Mouse (Mus musculus) liver, embryonic 11.5 days (tissue): ENCODE measurements at regions not wholly inside any gene's neighbourhood (a gene's known extent, or its start where the extent isn't known, plus 50 kb on each side); places are given as distances from the start of the nearest gene placed in this dataset.

Source experiments
- ATAC-seq: fragments of 200-750 bp; cut with Nextera tagmentation; replicated peaks from 2 replicates; pipeline ENCODE4 v1.8.0; 2017; ENCODE audit warnings: moderate number of reproducible peaks, mild to moderate bottlenecking, moderate TSS enrichment, moderate library complexity; ENCODE audit not compliant: low FRiP score
- DNase-seq: peaks from one replicate; pipeline ENCODE4 v3.0.0-alpha.2; 2017; ENCODE audit warnings: low spot score
- H3K27ac ChIP-seq: fragments of 300-500 bp; sonication (generic); 2 replicates; pipeline ENCODE4 v1.5.1; 2014; ENCODE audit warnings: mild to moderate bottlenecking, low read depth, low read length, control low read depth
- H3K27me3 ChIP-seq: fragments of 300-500 bp; sonication (generic); replicated peaks from 2 replicates; pipeline ENCODE4 v1.6.1; 2014; ENCODE audit warnings: low read length, mixed read lengths; ENCODE audit not compliant: control insufficient read depth, insufficient read depth
- H3K36me3 ChIP-seq: fragments of 300-500 bp; sonication (generic); 2 replicates; pipeline ENCODE4 v1.6.1; 2014; ENCODE audit warnings: mild to moderate bottlenecking, low read length, moderate library complexity, mixed read lengths; ENCODE audit not compliant: control insufficient read depth, insufficient read depth
- H3K4me1 ChIP-seq: fragments of 300-500 bp; sonication (generic); replicated peaks from 2 replicates; pipeline ENCODE4 v1.6.1; 2014; ENCODE audit warnings: low read length, mixed read lengths; ENCODE audit not compliant: control insufficient read depth, insufficient read depth
- H3K4me2 ChIP-seq: fragments of 300-500 bp; sonication (generic); 2 replicates; pipeline ENCODE4 v1.6.1; 2014; ENCODE audit warnings: mild to moderate bottlenecking, control low read depth, moderate library complexity
- H3K4me3 ChIP-seq: fragments of 300-500 bp; sonication (generic); 2 replicates; pipeline ENCODE4 v1.5.1; 2014; ENCODE audit warnings: low read depth, low read length, control low read depth
- H3K9ac ChIP-seq: fragments of 300-500 bp; sonication (generic); 2 replicates; pipeline ENCODE4 v1.6.1; 2014; ENCODE audit warnings: low read depth, low read length, control low read depth
- H3K9me3 ChIP-seq: fragments of 300-500 bp; sonication (generic); 2 replicates; pipeline ENCODE4 v1.6.1; 2016; ENCODE audit warnings: low read length, inconsistent platforms, mixed read lengths; ENCODE audit not compliant: control insufficient read depth
- WGBS: fragments of 180-500 bp; shearing (Covaris S2); extraction: QIAGEN DNeasy Blood & Tissue Kit; methylation state at CpG from one replicate; pipeline ENCODE4 v1.1.7; 2014; 5-methylcytosine and 5-hydroxymethylcytosine counted together

DNA sequence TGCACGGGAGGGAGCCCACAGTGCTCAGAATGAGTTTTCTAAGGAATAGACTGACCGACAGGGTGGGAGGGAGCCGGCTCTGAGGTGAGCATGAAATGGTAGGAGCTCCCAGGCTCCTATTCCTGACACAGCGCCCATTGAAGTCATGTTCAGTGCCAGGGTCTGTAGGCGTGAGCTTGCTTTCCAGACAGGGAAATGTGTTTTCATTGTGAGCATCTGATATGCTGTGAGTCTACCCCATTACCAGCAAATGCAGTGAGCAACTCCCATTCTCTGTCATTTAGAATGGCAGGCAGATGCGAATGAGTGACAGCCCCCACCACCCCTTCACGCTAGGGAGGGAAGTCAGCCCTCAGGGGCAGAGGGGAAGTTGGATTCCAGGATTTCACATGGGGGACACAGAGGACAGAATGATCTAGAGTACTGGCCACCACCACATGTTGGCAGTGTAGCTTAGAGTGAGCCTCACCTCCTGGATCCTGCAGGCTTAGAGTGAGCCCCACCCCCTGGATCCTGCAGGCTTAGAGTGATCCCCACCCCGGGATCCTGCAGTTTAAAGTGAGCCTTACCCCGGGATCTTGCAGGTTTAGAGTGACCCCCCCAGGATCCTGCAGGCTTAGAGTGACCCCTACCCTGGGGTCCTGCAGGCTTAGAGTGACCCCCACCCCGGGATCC lies 283.2 kb upstream of the Eef2kmt start:
- Histone ChIP-seq H3K27me3 (no peaks in the 10 kb centered on the region), H3K4me1 (no peaks in the 10 kb centered on the region), H3K4me2 (no peak overlapping the region), H3K9ac (no peak overlapping the region), H3K36me3 (no peaks in the 10 kb centered on the region), H3K9me3 (no peaks in the 10 kb centered on the region), H3K4me3 (no peak overlapping the region), H3K27ac (no peak overlapping the region)
- no peak for DNase-seq
- 54% methylated on average over 10 of the region's 10 CpGs for WGBS
- ATAC-seq: no peak

DNA sequence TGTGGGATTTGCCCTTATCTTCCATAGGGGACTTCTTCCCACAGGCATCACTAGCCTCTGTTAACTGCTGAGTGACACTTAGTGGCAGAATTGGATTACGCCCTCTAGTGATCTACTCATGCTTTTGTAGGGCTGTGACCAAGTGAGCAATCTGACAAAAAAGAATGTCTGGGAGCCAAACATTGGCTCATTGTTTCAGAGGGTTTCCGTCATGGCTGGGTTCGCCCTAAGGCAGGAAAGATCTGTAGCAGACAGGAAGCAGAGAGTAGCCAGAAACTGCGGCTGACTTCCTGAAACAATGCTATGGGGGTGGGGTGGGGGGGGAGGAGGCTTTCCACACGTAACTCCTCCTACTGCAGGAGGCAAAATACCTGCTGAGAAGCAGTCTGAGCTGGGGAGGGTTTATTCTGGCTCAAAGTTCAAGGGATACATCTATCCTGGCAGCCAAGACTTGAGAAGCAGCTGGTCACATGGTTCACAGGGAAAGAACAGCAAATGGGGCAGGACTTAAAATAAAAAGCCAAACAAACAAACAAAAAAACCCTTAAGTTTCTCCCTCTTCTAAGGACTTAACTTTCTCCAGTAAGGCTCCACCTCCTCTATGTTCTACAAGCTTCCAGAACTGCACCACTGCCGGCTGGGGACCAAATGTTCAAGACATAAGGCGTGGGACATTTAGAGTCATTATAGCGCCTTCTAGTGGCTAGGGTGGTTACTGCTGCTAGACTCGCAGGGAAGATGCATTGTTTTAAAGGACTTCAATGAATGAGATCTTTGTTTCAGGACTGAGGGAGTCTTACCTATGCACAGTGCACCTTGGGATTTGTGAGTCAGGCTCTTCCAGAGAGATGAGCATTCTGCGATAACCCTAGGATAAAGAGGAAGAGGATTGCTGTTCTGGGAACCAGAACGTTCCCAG lies 281.8 kb upstream of the Eef2kmt start:
- H3K9me3 ChIP-seq: no peaks in the 10 kb centered on the region
- H3K9ac ChIP-seq: no peak overlapping the region
- H3K4me2 ChIP-seq: no peak overlapping the region
- H3K36me3 ChIP-seq: no peaks in the 10 kb centered on the region
- no peaks in the 10 kb centered on the region for H3K4me1 ChIP-seq
- H3K27me3 ChIP-seq: no peaks in the 10 kb centered on the region
- ATAC-seq: no peak
- no peak for DNase-seq
- no peak overlapping the region for H3K27ac ChIP-seq
- no peak overlapping the region for H3K4me3 ChIP-seq
- 40% methylated on average over 11 of the region's 11 CpGs for WGBS

DNA sequence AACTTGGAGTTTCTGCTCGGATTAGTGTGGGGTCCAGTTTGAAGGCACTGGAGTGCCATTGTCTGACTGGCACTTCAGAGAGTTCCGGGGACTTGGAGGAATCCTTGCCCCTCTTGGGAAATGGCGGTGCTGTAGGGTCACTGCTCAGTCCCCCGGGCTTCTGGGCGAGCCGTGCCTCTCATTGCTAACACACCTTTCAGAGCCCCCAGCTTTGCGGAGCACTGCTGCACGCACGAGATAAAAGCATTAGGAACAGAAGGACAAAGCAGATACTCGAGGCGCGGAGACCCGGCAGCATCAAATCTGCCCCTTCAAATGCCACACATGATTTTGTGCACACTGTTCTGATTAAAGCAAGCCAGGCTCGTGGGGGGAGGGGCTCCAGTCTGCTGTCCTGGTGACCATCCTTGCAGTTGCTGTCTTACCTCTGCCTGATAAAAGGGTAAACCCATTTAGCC lies 280.8 kb upstream of the Eef2kmt start:
- no peak overlapping the region for H3K9ac ChIP-seq
- H3K9me3 ChIP-seq: no peaks in the 10 kb centered on the region
- ATAC-seq (no peak), DNase-seq (no peak)
- H3K4me3 ChIP-seq: no peak overlapping the region
- H3K27ac ChIP-seq: no peak overlapping the region
- no peaks in the 10 kb centered on the region for H3K36me3 ChIP-seq
- no peak overlapping the region for H3K4me2 ChIP-seq
- WGBS: 21% methylated on average over 14 of the region's 14 CpGs
- H3K4me1 ChIP-seq: no peaks in the 10 kb centered on the region
- H3K27me3 ChIP-seq: no peaks in the 10 kb centered on the region

DNA sequence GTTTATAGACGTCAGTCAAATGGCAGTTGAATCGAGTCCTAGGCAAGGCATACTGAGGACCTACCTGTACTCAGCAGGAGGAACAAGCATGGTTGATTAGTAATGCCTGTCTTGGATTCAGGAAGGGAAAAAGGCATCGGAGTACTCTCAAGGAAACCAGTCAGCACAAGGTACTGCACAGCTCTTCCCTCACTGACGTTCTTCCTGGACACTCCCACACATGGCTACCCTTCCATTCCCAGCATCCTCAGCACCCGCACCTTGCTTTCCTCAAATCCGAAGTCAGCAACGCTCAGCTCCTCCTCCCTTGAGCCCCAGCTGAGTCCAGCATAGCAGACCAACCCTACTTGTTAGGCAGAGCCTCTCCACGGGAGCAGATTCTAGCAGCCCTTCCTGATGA lies 279.6 kb upstream of the Eef2kmt start:
- Histone ChIP-seq H3K4me3 (no peak overlapping the region), H3K4me1 (no peaks in the 10 kb centered on the region), H3K27me3 (no peaks in the 10 kb centered on the region), H3K9ac (no peak overlapping the region), H3K27ac (no peak overlapping the region), H3K36me3 (no peaks in the 10 kb centered on the region), H3K9me3 (no peaks in the 10 kb centered on the region), H3K4me2 (no peak overlapping the region)
- 39% methylated on average over 8 of the region's 8 CpGs for WGBS
- no peak for DNase-seq
- no peak for ATAC-seq

DNA sequence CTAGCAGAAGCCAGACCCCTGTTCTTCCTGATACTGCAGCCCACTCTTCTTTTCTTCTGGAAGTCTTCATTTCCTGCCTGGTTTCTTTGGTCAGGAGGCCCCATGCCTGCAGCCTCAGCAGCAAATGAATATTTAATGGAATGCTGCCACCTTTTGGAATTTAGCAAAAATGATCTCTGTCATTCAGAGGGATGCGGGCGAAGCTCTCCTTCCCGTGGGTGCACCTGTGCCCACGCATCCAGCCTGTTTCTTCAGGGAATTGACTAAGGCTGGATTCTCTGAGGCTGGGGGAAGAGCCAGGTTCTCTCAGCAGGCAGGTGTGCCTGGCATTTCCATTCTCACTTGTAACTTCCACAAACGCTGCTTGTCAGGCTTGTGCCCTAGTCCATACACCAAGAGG lies 279.1 kb upstream of the Eef2kmt start:
- H3K27me3 ChIP-seq: no peaks in the 10 kb centered on the region
- no peaks in the 10 kb centered on the region for H3K9me3 ChIP-seq
- no peaks in the 10 kb centered on the region for H3K4me1 ChIP-seq
- no peak overlapping the region for H3K4me2 ChIP-seq
- no peak for DNase-seq
- WGBS: 62% methylated on average over 5 of the region's 5 CpGs
- no peak for ATAC-seq
- H3K36me3 ChIP-seq: no peaks in the 10 kb centered on the region
- H3K4me3 ChIP-seq: no peak overlapping the region
- no peak overlapping the region for H3K9ac ChIP-seq
- no peak overlapping the region for H3K27ac ChIP-seq

DNA sequence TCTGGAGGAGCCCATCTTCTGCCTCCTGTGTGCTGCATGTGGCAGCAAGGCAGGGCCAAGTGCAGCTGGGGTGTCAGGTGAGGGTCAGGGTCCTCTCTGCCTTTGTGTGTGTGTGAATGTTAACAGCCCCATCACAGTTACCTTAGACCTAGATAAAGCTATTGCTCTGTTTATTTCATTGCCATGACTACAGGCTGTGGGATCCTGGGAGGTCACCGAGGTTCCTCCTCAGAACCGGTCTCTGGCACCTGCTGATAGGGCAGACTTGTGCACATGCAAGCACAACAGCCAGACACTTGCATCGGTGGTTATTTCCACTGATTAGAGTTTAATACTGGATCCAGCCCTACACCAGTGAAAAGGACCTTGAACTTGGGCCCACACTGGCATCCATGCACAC lies 278.6 kb upstream of the Eef2kmt start:
- H3K36me3 ChIP-seq: no peaks in the 10 kb centered on the region
- no peak overlapping the region for H3K9ac ChIP-seq
- WGBS: 43% methylated on average over 3 of the region's 3 CpGs
- ATAC-seq: no peak
- no peak for DNase-seq
- H3K27me3 ChIP-seq: no peaks in the 10 kb centered on the region
- no peak overlapping the region for H3K4me3 ChIP-seq
- H3K4me2 ChIP-seq: no peak overlapping the region
- no peak overlapping the region for H3K27ac ChIP-seq
- no peaks in the 10 kb centered on the region for H3K4me1 ChIP-seq
- no peaks in the 10 kb centered on the region for H3K9me3 ChIP-seq

DNA sequence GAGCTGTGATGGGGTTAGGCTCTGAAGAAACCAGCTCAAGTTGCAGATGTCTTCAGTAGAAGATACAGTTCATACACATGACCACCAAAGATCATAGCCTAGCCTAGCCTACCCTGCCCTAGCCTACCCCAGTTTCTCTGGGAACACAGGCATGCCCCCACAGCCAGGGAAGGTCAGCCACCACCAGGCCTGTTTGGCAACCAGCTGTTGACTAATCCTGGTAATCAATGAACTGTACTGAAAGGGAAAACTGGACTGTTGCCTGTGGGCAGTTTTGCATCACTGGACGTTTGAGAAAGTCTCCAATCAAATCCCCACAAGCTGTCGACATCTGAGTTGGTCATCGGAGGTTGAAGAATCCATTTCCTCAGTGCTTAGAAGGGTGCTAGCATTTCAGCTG lies 276.5 kb upstream of the Eef2kmt start:
- no peaks in the 10 kb centered on the region for H3K36me3 ChIP-seq
- no peaks in the 10 kb centered on the region for H3K4me1 ChIP-seq
- H3K27ac ChIP-seq: no peak overlapping the region
- H3K9ac ChIP-seq: no peak overlapping the region
- DNase-seq (no peak), ATAC-seq (no peak)
- 79% methylated on average over 3 of the region's 3 CpGs for WGBS
- H3K9me3 ChIP-seq: no peaks in the 10 kb centered on the region
- H3K4me2 ChIP-seq: no peak overlapping the region
- H3K4me3 ChIP-seq: no peak overlapping the region
- H3K27me3 ChIP-seq: no peaks in the 10 kb centered on the region

DNA sequence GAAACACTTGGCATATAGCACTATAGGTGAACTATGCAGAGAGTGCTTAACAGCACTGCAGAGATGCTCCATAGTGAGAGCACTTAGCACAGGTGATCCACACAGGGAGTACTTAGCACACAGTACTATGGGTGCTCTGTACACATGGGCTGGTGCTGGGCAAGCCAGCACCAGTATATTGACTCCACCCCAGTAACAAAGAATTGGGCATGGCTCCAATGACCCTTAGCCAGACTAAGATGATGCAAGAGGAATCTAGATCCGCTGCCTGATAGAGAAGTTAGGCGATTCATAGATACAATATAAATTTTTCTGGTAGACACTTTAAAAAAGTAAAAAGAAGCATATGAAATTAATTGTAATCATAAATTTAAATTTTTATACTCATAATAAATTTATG lies 274.0 kb upstream of the Eef2kmt start:
- no peaks in the 10 kb centered on the region for H3K36me3 ChIP-seq
- DNase-seq: no peak
- no peak for ATAC-seq
- H3K4me2 ChIP-seq: no peak overlapping the region
- H3K4me1 ChIP-seq: no peaks in the 10 kb centered on the region
- no peak overlapping the region for H3K4me3 ChIP-seq
- H3K27me3 ChIP-seq: no peaks in the 10 kb centered on the region
- no peak overlapping the region for H3K9ac ChIP-seq
- H3K27ac ChIP-seq: no peak overlapping the region
- H3K9me3 ChIP-seq: no peaks in the 10 kb centered on the region
- 86% methylated on average over 2 of the region's 2 CpGs for WGBS

DNA sequence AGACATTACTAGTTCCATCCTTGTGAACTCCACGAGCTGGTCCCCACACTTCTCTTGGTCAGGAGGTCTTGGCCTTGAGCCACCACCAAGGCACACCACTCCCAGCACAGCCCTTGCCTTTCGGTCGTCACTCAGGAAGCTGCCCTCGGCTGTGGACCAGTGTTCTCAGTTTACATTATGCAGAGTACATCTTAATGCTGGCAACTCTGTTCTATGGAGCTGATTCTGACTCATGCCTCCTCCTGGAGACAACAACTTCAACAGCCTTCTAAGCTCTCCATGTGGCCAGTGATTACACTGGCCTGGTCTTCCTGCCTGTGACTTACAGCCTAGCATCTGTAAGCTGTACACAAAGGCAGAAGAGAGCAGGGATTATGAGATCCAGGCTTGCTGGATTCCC lies 272.2 kb upstream of the Eef2kmt start:
- H3K4me2 ChIP-seq: no peak overlapping the region
- H3K9ac ChIP-seq: no peak overlapping the region
- no peaks in the 10 kb centered on the region for H3K4me1 ChIP-seq
- 61% methylated on average over 4 of the region's 4 CpGs for WGBS
- H3K27me3 ChIP-seq: no peaks in the 10 kb centered on the region
- DNase-seq (no peak), ATAC-seq (no peak)
- H3K27ac ChIP-seq: no peak overlapping the region
- H3K9me3 ChIP-seq: no peaks in the 10 kb centered on the region
- no peak overlapping the region for H3K4me3 ChIP-seq
- no peaks in the 10 kb centered on the region for H3K36me3 ChIP-seq
